Mouse (Mus musculus) hindbrain, embryonic 12.5 days (tissue): ENCODE measurements around the gene Slc10a1. TPM values are rescaled to one million over a fixed set of nuclear protein-coding genes. Genes with fewer than 3 reads are reported as not detected.
A peak's percentile ranks its signal among the peaks of the same experiment; 100 is the strongest.

Experiments
- ATAC-seq: fragments of 200-750 bp; cut with Nextera tagmentation; 2 replicates; pipeline ENCODE4 v1.8.0; 2017; ENCODE audit warnings: moderate TSS enrichment; ENCODE audit not compliant: low FRiP score
- H3K27ac ChIP-seq: fragments of 300-500 bp; sonication (generic); 2 replicates; pipeline ENCODE4 v1.5.1; 2016; ENCODE audit warnings: mild to moderate bottlenecking
- H3K27me3 ChIP-seq: fragments of 300-500 bp; sonication (generic); 2 replicates; pipeline ENCODE4 v1.6.1; 2016; ENCODE audit warnings: mild to moderate bottlenecking
- H3K36me3 ChIP-seq: fragments of 300-500 bp; sonication (generic); 2 replicates; pipeline ENCODE4 v1.6.1; 2016; ENCODE audit warnings: mild to moderate bottlenecking
- H3K4me1 ChIP-seq: fragments of 300-500 bp; sonication (generic); 2 replicates; pipeline ENCODE4 v1.6.1; 2016
- H3K4me2 ChIP-seq: fragments of 300-500 bp; sonication (generic); replicated peaks from 2 replicates; pipeline ENCODE4 v1.6.1; 2016; ENCODE audit warnings: mild to moderate bottlenecking
- H3K4me3 ChIP-seq: fragments of 300-500 bp; sonication (generic); 2 replicates; pipeline ENCODE4 v1.5.1; 2016; ENCODE audit warnings: mild to moderate bottlenecking
- H3K9ac ChIP-seq: fragments of 300-500 bp; sonication (generic); 2 replicates; pipeline ENCODE4 v1.6.1; 2016; ENCODE audit warnings: mild to moderate bottlenecking, moderate library complexity
- H3K9me3 ChIP-seq: fragments of 300-500 bp; sonication (generic); replicated peaks from 2 replicates; pipeline ENCODE4 v1.6.1; 2016; ENCODE audit warnings: mild to moderate bottlenecking
- WGBS: fragments of 180-500 bp; shearing (Covaris S2); methylation state at CpG from one replicate; pipeline ENCODE4 v1.1.7; 2016; 5-methylcytosine and 5-hydroxymethylcytosine counted together
- polyA plus RNA-seq: library from polyadenylated mRNA; unstranded; fragments of >200 nt; fragmentation: Nextera tagmentation; extraction: Ambion mirVana; gene quantifications from 2 replicates; pipeline ENCODE4 v1.2.1, GENCODE M21; 2016

Gene Slc10a1
- polyA plus RNA-seq, 1 experiment from 2014 or later = 0.45 TPM

DNA sequence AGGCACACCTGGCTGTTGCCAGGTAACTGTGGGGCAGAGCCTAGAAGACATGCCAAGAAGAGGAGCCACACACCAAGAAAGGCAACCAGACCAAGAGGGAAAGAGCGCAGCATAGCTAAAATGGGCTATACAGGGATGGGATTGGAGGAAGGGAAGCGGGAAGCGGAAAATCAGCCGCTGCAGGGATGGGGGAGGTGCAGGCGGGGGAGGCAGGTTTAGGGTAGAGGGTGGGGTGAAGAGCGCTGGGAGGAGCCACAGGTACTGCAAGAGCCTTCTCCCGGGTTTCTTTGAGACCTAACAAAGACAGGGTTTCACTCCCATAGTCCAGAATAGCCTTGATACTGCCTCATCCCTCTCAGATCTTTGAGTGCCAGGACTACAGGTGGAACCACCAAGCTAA, 45.6 kb downstream of the Slc10a1 start:
- H3K9me3 ChIP-seq = no peaks in the 10 kb centered on the region
- no peak overlapping the region for H3K4me3 ChIP-seq
- no peak overlapping the region for H3K27ac ChIP-seq
- peaks cover 4% of the 10 kb centered on the region; the same call in 1 of the 2 replicates for H3K4me1 ChIP-seq
- H3K27me3 ChIP-seq = 0 out of 2 replicates have a peak, but pooled peaks cover 4% of the 10 kb centered on the region
- H3K4me2 ChIP-seq = peak overlapping the region; percentile 24; the same call in 1 of the 2 replicates
- no peak for ATAC-seq
- no peaks in the 10 kb centered on the region for H3K36me3 ChIP-seq
- no peak overlapping the region for H3K9ac ChIP-seq
- WGBS = 10% methylated on average over 7 of the region's 7 CpGs

GRCm38 (mm10) chr12:80921301-80921700, 47.2 kb downstream of the Slc10a1 start:
- H3K27ac ChIP-seq = no peak overlapping the region
- WGBS = 95% methylated on average over 5 of the region's 5 CpGs
- no peak overlapping the region for H3K4me2 ChIP-seq
- no peak overlapping the region for H3K4me3 ChIP-seq
- H3K36me3 ChIP-seq = no peaks in the 10 kb centered on the region
- peaks cover 4% of the 10 kb centered on the region; the same call in 1 of the 2 replicates for H3K4me1 ChIP-seq
- ATAC-seq = no peak
- H3K9ac ChIP-seq = no peak overlapping the region
- no peaks in the 10 kb centered on the region for H3K9me3 ChIP-seq
- H3K27me3 ChIP-seq = 0 out of 2 replicates have a peak, but pooled peaks cover 4% of the 10 kb centered on the region

GRCm38 (mm10) chr12:80917764-80918163, 50.7 kb downstream of the Slc10a1 start:
- Histone ChIP-seq H3K4me2 (no peak overlapping the region), H3K4me3 (no peak overlapping the region), H3K9me3 (no peaks in the 10 kb centered on the region), H3K36me3 (no peaks in the 10 kb centered on the region), H3K27ac (no peak overlapping the region), H3K27me3 (0 out of 2 replicates have a peak, but pooled peaks cover 3% of the 10 kb centered on the region), H3K9ac (no peak overlapping the region), H3K4me1 (peaks cover 3% of the 10 kb centered on the region; the same call in 1 of the 2 replicates)
- no peak for ATAC-seq
- WGBS = 59% methylated on average over 7 of the region's 7 CpGs

GRCm38 (mm10) chr12:80909631-80910030, 58.9 kb downstream of the Slc10a1 start:
- 87% methylated on average over 8 of the region's 8 CpGs for WGBS

More at GRCm38 (mm10) chr12:80909631-80910030, 58.9 kb downstream of the Slc10a1 start:
- Histone ChIP-seq H3K27me3 (no peaks in the 10 kb centered on the region), H3K4me2 (no peak overlapping the region), H3K27ac (no peak overlapping the region), H3K4me1 (no peaks in the 10 kb centered on the region), H3K36me3 (no peaks in the 10 kb centered on the region), H3K9ac (no peak overlapping the region), H3K4me3 (no peak overlapping the region), H3K9me3 (no peaks in the 10 kb centered on the region)
- no peak for ATAC-seq

Other genes with a start within 250 kb of the Slc10a1 start
- gene Ccdc177, start 208.0 kb downstream of the Slc10a1 start, polyA plus RNA-seq = 5.9 and 6.7 TPM in 2 replicates
- gene Susd6, start 178.2 kb downstream of the Slc10a1 start, polyA plus RNA-seq = 18.8 and 19.3 TPM in 2 replicates
- 587 and 684 TPM in 2 replicates for gene Srsf5, start 23.2 kb downstream of the Slc10a1 start, polyA plus RNA-seq
- gene Smoc1, start 58.1 kb upstream of the Slc10a1 start, polyA plus RNA-seq = 19.4 and 22.6 TPM in 2 replicates